Mouse (Mus musculus) ovary, postnatal 10 days (tissue): ENCODE measurements at regions not wholly inside any gene's neighbourhood (a gene's known extent, or its start where the extent isn't known, plus 50 kb on each side); places are given as distances from the start of the nearest gene placed in this dataset.

ENCODE experiments used
- DNase-seq: peaks from one replicate; pipeline ENCODE4 v3.0.0; 2022; ENCODE audit warnings: low spot score

DNA sequence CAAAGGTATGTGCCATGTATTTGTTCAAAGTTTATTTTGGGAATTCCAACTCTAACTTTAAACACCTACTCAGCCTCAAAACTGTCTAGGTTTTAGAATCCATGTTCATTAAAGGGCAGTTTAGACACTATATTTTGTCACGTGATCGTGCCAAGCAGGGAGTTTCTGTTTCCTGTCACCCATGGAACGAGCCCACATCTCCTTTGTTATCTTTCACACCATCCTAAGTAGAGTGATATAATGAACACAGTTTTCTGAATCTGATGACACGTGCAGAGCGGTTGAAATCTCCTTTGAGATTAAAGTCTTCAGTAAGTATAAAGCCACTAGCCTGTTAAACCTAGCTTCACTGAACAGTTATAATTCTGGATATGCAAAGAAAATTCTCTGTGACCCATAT, 1066.1 kb downstream of the Gsdmc2 start:
- DNase-seq: no peak

GRCm38 (mm10) chr15:62752686-62753085, 1092.3 kb downstream of the Gsdmc2 start:
- DNase-seq: no peak

DNA sequence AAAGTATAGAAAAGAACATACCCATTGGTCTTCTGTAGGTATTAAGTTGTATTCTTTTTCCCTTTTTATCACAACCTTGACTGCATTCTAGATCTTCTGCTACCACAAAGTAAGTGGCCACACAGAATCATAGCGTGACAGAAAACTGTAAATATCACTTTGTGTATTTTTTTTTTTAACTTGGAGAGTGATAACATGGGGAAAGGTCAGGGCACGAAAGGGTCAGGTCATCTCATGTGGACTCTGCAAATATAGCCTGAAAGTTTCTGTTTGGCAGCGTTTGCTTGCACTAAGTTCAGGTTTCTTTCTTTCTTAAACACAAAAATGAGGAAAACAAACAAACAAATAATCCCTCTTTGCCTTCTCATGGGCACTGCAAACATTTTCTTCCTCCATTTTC, 1101.1 kb downstream of the Gsdmc2 start:
- DNase-seq: no peak

- no peak for DNase-seq
These were observed 1104.2 kb downstream of the Gsdmc2 start for GRCm38 (mm10) chr15:62740746-62741145.

- no peak for DNase-seq
These were observed 1109.6 kb downstream of the Gsdmc2 start for GRCm38 (mm10) chr15:62735334-62735733.

DNA sequence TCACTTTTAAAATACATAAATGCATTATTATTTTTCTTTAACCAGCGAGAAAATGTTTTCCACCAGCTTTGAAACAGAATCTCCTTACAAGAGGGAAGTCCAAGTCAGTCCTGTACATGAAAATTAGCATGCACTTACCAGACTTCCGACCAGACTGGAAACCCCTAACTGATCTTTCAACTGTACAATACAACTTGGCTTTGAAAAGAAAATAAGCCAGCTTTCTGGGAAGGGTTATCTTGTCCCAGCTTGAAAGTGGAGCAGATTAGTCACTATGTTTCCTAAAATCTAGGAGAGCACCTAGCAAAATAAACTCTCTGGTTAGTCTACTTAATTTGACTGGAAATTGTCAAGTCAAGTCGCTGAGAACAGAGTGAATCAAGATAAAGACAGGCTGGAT, 1110.1 kb downstream of the Gsdmc2 start:
- no peak for DNase-seq

DNA sequence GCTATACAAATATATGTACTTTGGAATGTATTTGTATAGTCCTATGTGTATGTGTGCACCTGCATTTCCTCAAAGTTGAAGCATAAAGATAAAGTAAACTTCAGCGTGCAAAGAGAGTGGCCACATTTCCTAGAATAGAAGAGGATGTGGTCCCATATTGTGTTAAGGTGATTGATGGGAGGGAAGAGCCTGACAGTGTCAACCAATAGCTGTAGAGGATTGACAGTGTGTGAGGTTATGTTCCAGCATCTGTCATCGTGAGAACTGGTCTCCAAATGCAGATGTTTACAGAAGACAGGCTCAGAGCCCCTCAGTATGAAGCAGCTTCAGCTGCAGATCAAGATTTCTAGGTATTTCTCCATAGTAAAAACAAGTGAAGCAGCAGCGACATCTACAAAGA, 1114.5 kb downstream of the Gsdmc2 start:
- DNase-seq: no peak

GRCm38 (mm10) chr15:62714265-62714664, 1130.7 kb downstream of the Gsdmc2 start:
- DNase-seq: no peak

GRCm38 (mm10) chr15:62712543-62713131, 1132.3 kb downstream of the Gsdmc2 start:
- no peak for DNase-seq

DNA sequence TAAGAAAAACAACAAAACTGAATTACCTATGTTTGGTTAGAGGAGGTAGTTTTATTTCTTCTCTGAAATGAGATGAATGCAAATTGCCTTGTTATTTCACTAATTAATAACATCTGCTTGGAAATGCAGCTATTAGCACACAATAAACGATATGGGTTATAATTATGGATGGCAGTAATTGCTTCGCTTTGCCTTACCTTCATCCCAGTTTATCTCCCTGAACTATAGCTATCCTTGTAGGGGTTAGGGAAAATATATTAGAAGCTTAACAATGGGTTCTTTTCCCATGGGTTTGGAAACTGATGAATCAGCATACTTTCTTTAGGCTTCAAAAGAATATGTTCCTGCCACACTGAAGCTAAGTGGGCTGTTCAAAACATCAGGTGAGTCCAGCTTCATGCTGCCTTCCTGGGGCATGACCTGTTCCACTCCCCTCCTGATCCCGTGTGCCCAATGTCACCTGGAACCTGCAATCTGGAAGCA, 1132.9 kb downstream of the Gsdmc2 start:
- DNase-seq: no peak

DNA sequence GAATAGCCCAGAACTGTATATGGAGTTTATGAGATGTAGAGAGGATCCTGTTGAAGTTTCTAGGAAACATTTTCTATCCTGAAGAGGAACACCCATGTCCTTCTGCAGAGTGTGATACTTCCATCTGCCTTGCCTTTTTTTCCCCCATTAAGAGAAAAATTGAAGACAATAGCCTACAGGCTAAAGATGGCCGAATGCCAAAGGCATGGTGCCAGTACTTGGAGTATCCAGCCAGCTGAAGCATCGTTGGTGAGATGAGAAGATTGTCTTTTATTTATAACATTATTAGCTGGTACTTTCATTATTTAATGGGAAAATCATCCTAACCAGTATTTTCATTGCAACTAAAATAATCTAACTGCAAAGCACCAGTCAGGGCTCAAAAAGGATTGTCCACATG, 1135.4 kb downstream of the Gsdmc2 start:
- no peak for DNase-seq

DNA sequence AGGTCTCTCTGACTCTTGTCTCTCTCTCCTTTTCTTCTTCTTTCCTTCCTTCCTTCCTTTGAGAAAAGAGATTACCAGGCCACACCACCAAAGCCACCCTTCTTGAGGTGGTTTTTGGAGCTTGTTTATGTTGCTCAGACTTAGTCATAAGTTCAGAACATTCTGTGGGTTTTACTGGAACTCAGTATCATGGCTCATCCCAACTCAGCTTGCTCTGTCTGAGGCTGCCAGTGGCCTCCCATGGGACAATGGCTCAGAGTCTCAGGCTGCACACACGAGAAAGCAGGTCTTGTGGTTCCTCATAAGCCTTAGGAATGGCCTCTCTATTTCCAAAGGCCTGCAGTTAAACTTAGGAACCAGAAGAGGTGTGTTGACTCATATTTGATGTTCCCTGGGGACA, 1146.4 kb downstream of the Gsdmc2 start:
- DNase-seq: no peak

DNA sequence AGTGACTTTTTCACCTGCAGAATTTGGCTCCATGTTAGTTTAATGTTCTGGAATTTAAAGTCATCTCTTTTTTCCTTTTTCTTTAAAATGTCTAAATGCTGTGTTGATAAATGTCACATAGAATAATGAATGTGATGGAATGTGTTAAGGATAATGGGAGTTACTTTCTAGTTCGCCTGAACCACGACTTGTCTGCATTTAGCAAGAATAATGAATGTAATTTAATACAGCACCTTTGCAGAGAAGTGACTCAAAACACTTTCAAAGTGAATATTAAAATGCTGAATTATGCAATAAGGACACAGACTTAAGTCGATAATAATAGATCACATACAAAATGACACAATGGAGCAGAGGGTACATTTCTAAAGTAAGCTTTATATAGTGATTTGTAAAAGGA, 1150.2 kb downstream of the Gsdmc2 start:
- DNase-seq: no peak

DNA sequence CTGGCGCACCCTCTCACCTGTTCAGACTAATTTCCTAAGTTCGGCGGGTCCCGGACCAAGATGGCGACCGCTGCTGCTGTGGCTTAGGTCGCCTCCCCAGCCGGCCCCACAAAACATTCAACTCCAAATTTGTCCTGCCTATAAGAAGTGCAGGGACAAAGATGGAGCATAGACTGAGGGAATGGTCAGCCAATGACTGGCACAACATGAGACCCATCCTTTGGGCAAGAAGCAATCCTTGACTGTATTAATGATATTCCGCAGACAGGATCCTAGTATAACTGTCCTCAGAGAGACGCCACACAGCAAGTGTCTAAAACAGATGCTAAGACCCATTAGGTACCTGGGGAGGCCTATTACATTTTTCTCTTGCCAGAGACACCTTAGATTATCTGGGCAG, 1151.3 kb downstream of the Gsdmc2 start:
- DNase-seq: no peak

- no peak for DNase-seq
These were observed 1171.6 kb downstream of the Gsdmc2 start for GRCm38 (mm10) chr15:62673410-62673809.

- DNase-seq: no peak
These were observed 1175.0 kb downstream of the Gsdmc2 start for GRCm38 (mm10) chr15:62670026-62670425.

GRCm38 (mm10) chr15:62659096-62659495, 1185.9 kb downstream of the Gsdmc2 start:
- DNase-seq: no peak

DNA sequence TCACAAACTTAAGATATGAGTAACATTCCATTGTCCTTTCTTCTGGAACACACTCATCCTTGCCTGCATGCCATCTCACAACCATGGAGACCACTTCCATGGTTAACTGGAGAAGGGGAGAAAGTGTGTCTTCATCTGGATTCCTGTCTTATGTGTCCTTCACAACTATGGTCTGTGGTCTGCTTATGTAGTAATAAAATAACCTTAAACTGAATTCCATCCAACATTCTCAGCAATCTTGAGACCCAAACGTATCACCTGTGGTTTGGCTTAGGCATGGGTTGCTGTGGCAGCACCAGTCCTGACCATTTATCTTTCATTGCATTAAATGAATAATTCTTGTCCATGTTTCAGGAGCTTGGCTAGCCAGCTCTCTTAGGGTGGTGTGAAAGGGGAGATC, 1186.3 kb downstream of the Gsdmc2 start:
- no peak for DNase-seq

GRCm38 (mm10) chr15:62646476-62647168, 1198.4 kb downstream of the Gsdmc2 start:
- no peak for DNase-seq

- no peak for DNase-seq
These were observed 1200.2 kb downstream of the Gsdmc2 start for GRCm38 (mm10) chr15:62644744-62645143.

GRCm38 (mm10) chr15:62644296-62644695, 1200.7 kb downstream of the Gsdmc2 start:
- no peak for DNase-seq

- DNase-seq: no peak
These were observed 1203.8 kb downstream of the Gsdmc2 start for GRCm38 (mm10) chr15:62641051-62641710.

- DNase-seq: no peak
These were observed 1219.6 kb downstream of the Gsdmc2 start for GRCm38 (mm10) chr15:62625406-62625805.
